Mouse (Mus musculus) C2C12 (cell line): ENCODE results near the gene Gm10097.

Experiments used
- CEBPB ChIP-seq: IDR thresholded peaks from one replicate; pipeline ENCODE4 v1.6.1; 2011; ENCODE audit warnings: low read depth, mild to moderate bottlenecking, control low read depth, moderate library complexity
- CTCF ChIP-seq: IDR thresholded peaks from one replicate; pipeline ENCODE4 v1.5.1; 2011; ENCODE audit not compliant: control insufficient read depth, insufficient read depth, insufficient read length
- MAX ChIP-seq: IDR thresholded peaks from one replicate; pipeline ENCODE4 v1.6.1; 2011; ENCODE audit warnings: mild to moderate bottlenecking, control low read depth
- USF1 ChIP-seq: IDR thresholded peaks from one replicate; pipeline ENCODE4 v1.6.1; 2011; ENCODE audit warnings: low read depth, mild to moderate bottlenecking, control low read depth, moderate library complexity

DNA sequence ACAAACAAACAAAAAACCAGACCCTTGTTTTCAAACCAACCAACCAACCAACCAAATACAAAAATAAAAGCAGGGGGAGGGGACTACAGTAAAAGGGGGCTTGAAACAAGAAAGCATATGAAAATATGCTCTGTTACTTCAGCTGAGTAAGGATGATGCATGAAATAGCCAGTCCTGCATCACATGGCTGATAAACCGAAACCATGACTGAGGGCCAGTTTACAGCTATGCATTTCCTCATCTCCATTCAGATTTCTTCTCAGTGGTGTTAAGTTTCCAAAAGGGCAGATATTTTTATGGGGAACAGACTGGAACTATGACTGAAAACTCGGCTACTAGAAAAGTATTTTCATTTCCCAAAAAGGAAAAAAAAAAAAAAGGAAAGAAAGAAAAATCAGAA lies 39.8 kb upstream of the Gm10097 start:
- TF ChIP-seq CTCF (no peak), CEBPB (no peak), MAX (no peak), USF1 (no peak)
